Mouse (Mus musculus) cerebellum, adult 2 months (tissue): ENCODE measurements at regions not wholly inside any gene's neighbourhood (a gene's known extent, or its start where the extent isn't known, plus 50 kb on each side); places are given as distances from the start of the nearest gene placed in this dataset.

ENCODE experiments used
- CTCF ChIP-seq: fragments of 200-500 bp; IDR thresholded peaks from 2 replicates; pipeline ENCODE4 v1.5.1; 2011; ENCODE audit warnings: low read depth, mild to moderate bottlenecking, control low read depth, low read length, moderate library complexity, borderline replicate concordance; ENCODE audit not compliant: insufficient read depth
- POLR2A ChIP-seq: fragments of 200-500 bp; IDR thresholded peaks from 2 replicates; pipeline ENCODE4 v1.6.1; 2011; ENCODE audit warnings: low read length, control low read depth, borderline replicate concordance; ENCODE audit not compliant: insufficient read depth

DNA sequence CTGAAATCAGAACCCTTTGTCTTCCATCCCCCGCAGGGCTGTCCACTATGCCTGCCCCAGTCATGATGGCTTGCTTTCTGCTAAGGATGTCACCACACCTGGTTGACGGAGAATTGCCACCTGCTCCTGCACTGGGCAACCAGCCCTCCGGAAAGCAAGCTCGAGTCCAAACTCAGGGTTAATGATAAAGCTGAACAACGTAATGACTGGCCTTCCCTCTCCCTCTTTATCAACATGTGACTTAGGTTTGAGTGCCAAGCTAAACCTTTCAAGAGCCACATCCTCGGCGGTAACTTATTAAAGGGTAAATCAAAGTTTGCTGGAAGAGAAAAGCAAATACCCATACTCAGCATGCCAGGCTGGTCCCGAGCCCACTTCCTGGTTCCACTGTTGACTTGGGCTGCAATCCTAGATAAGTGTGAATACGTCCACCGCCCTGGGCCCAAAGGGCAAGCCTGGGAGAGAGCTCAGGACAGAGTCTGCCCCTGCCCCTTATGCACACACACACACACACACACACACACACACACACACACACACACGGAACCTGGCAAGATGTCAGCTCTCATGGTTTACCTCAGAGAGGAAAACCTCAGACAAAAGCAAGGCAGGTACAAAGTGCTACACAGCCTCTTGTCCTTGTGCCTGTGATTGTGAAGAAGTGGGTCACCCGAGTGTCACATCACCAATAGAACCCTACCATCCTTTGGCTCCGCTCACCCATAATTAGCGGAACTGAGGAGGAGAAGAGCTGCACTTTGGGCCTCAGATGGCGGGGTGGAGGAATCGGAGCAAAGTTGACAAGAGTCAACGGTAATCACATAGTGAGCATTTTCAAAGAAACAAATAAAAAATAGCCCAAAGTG, 116.0 kb downstream of the Tomm20 start:
- TF ChIP-seq POLR2A (no peak), CTCF (no peak)
